Mouse (Mus musculus) layer of hippocampus, adult 11-12 months (tissue): ENCODE data around the gene Cntln.

Source experiments
- DNase-seq: peaks from one replicate; pipeline ENCODE4 v3.0.0; 2022; ENCODE audit warnings: low spot score

Gene Cntln

GRCm38 (mm10) chr4:85054616-85055015, 170.5 kb downstream of the Cntln start:
- DNase-seq, result no peak

- DNase-seq, result no peak
These were observed 175.5 kb downstream of the Cntln start for GRCm38 (mm10) chr4:85059598-85059997.

- DNase-seq, result no peak
These were observed 177.6 kb downstream of the Cntln start for GRCm38 (mm10) chr4:85061676-85062075.

GRCm38 (mm10) chr4:85096033-85096432, 211.9 kb downstream of the Cntln start:
- no peak for DNase-seq

GRCm38 (mm10) chr4:85096682-85097081, 212.6 kb downstream of the Cntln start:
- DNase-seq, result peak; percentile 63

- DNase-seq, result no peak
These were observed 218.1 kb downstream of the Cntln start for GRCm38 (mm10) chr4:85102168-85102567.

GRCm38 (mm10) chr4:85106416-85106815, 222.3 kb downstream of the Cntln start:
- DNase-seq, result no peak

GRCm38 (mm10) chr4:85106961-85107360, 222.9 kb downstream of the Cntln start:
- DNase-seq, result no peak

- no peak for DNase-seq
These were observed 236.2 kb downstream of the Cntln start for GRCm38 (mm10) chr4:85120271-85120670.

- DNase-seq, result no peak
These were observed 265.6 kb downstream of the Cntln start for GRCm38 (mm10) chr4:85149726-85150125.

GRCm38 (mm10) chr4:85151881-85152280, 267.8 kb downstream of the Cntln start:
- DNase-seq, result no peak

GRCm38 (mm10) chr4:85154361-85154760, 270.3 kb downstream of the Cntln start:
- no peak for DNase-seq

- DNase-seq, result no peak
These were observed 277.0 kb downstream of the Cntln start for GRCm38 (mm10) chr4:85161156-85161555.

- DNase-seq, result peak; percentile 53
These were observed 278.6 kb downstream of the Cntln start for GRCm38 (mm10) chr4:85162468-85163312.

GRCm38 (mm10) chr4:85163313-85163615, 279.2 kb downstream of the Cntln start:
- DNase-seq, result no peak

GRCm38 (mm10) chr4:85168001-85168400, 283.9 kb downstream of the Cntln start:
- DNase-seq, result no peak

- DNase-seq, result peak; percentile 23
These were observed 291.4 kb downstream of the Cntln start for GRCm38 (mm10) chr4:85175466-85175865.

GRCm38 (mm10) chr4:85178394-85179051, 294.4 kb downstream of the Cntln start:
- DNase-seq, result no peak
